Mouse (Mus musculus) C2C12 (cell line): ENCODE measurements around the gene Hdac10. TPM values are rescaled to one million over a fixed set of nuclear protein-coding genes. Genes with fewer than 3 reads are reported as not detected.
A peak's percentile ranks its signal among the peaks of the same experiment; 100 is the strongest.

Experiments
- H3K27me3 ChIP-seq: one replicate; pipeline ENCODE4 v1.6.1; 2011; ENCODE audit not compliant: control insufficient read depth, insufficient read depth, insufficient read length
- H3K36me3 ChIP-seq: one replicate; pipeline ENCODE4 v1.6.1; 2011; ENCODE audit not compliant: control insufficient read depth, insufficient read depth
- H3K4me3 ChIP-seq: one replicate; pipeline ENCODE4 v1.5.1; 2011; ENCODE audit warnings: mild to moderate bottlenecking, control low read depth; ENCODE audit not compliant: poor library complexity, insufficient read depth, severe bottlenecking
- H3K79me2 ChIP-seq: one replicate; pipeline ENCODE4 v1.6.1; 2011; ENCODE audit not compliant: control insufficient read depth, insufficient read depth
- H3K79me3 ChIP-seq: one replicate; pipeline ENCODE4 v1.6.1; 2011; ENCODE audit warnings: low read depth, control low read depth
- H3ac ChIP-seq: one replicate; pipeline ENCODE3; 2011; ENCODE audit warnings: low read depth; ENCODE audit not compliant: control insufficient read depth, insufficient read length
- CEBPB ChIP-seq: IDR thresholded peaks from one replicate; pipeline ENCODE4 v1.6.1; 2011; ENCODE audit warnings: low read depth, mild to moderate bottlenecking, control low read depth, moderate library complexity
- CTCF ChIP-seq: IDR thresholded peaks from one replicate; pipeline ENCODE4 v1.5.1; 2011; ENCODE audit not compliant: control insufficient read depth, insufficient read depth, insufficient read length
- FOSL1 ChIP-seq: IDR thresholded peaks from one replicate; pipeline ENCODE4 v1.8.0; 2011; ENCODE audit warnings: mild to moderate bottlenecking, low read length; ENCODE audit not compliant: poor library complexity, insufficient read depth, severe bottlenecking
- MAX ChIP-seq: IDR thresholded peaks from one replicate; pipeline ENCODE4 v1.6.1; 2011; ENCODE audit warnings: mild to moderate bottlenecking, control low read depth
- MYOD1 ChIP-seq: IDR thresholded peaks from one replicate; pipeline ENCODE4 v1.6.1; 2011; ENCODE audit warnings: low read depth; ENCODE audit not compliant: control insufficient read depth, insufficient read length
- MYOG ChIP-seq: IDR thresholded peaks from one replicate; pipeline ENCODE4 v1.6.1; 2011; ENCODE audit not compliant: control insufficient read depth, insufficient read length; ENCODE audit errors: extremely low read depth
- USF1 ChIP-seq: IDR thresholded peaks from one replicate; pipeline ENCODE4 v1.6.1; 2011; ENCODE audit warnings: low read depth, mild to moderate bottlenecking, control low read depth, moderate library complexity
- long read RNA-seq, 2 experiments: library from polyadenylated mRNA; unstranded; transcript quantifications; one replicate each; pipeline ENCODE4 v2.0.0; 2019 to 2020
- polyA plus RNA-seq: library from polyadenylated mRNA; unstranded; fragments of >200 nt; fragmentation: generic; extraction: Trizol; gene quantifications from one replicate; pipeline ENCODE4 v1.2.1, GENCODE M21; 2012; ENCODE audit warnings: missing spikeins

Hdac10 gene
- polyA plus RNA-seq = 15.0 TPM
- long read RNA-seq, experiment 1, transcript Hdac10-201 (20 exons, 2,412 nt) = major isoform, 7 of 18 reads
- long read RNA-seq, experiment 1, partial matches to known transcripts = 6 of 18 reads
- long read RNA-seq, experiment 1, other reads (novel, unspliced or antisense) = 5 of 18 reads
- long read RNA-seq, experiment 2, transcript Hdac10-201 (20 exons, 2,412 nt) = major isoform, 78 of 186 reads
- long read RNA-seq, experiment 2, partial matches to known transcripts = 13 of 186 reads
- long read RNA-seq, experiment 2, other reads (novel, unspliced or antisense) = 94 of 186 reads

DNA sequence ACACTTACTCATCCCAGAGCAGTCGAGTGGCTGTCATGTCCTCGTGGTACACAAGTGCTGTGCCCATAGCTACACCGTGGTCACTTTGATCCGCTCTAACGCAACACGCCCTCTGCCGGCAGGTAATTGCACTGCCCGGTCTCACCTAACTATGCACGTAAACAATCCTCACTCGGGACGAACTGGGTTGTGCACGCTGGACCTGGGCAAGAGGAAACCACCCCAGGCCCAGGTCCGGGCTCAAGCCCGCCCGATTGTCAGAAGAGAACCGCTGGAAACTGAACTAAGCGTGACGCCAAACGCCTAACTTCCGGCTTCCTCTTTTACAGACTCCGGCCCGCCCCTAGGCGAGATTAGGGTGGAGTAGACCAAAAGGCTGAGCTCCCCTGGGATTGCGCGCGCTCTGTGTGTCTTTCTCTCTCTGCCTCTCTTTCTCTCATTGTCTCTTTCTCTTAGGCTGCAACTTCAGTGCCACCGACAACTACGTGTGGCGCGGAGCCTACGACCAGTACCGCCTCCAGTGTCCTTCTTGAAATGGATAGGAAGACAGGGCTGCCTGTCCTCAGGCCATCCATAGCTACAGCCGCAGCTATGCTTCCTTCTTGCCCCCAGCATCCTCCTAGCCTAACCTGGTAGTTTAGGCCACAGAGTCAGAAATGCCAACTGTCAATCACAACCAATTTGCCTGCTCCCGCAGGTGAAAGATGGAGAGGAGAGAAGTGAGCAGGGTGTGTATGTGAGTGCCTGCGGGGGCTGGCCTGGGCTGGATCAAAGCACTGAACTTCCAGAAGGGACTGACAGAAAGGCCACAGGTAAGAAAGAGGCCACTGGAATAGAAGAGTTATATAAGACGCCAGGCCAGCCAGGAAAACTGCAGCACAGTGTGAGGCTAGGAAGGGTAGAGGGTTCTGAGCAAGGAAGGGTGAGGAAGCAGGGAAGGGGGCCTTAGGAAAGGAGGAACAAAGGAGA, at the start of gene Hdac10:
Gene Hdac10, minus strand, starts transcription at position 319 of the 969 bp plus-strand sequence.
- H3K36me3 ChIP-seq = peaks cover 43% of the 10 kb centered on the region
- H3ac ChIP-seq = peak within 1 kb of the TSS; percentile 88
- peaks cover 16% of the 10 kb centered on the region for H3K79me2 ChIP-seq
- H3K4me3 ChIP-seq = peak within 1 kb of the TSS; percentile 49
- H3K27me3 ChIP-seq = no peaks in the 10 kb centered on the region
- no peaks in the 10 kb centered on the region for H3K79me3 ChIP-seq
- TF ChIP-seq USF1 (peak; percentile 23), CEBPB (no peak), MAX (peak; percentile 94), CTCF (peak; percentile 91), FOSL1 (no peak), MYOG (no peak)

DNA sequence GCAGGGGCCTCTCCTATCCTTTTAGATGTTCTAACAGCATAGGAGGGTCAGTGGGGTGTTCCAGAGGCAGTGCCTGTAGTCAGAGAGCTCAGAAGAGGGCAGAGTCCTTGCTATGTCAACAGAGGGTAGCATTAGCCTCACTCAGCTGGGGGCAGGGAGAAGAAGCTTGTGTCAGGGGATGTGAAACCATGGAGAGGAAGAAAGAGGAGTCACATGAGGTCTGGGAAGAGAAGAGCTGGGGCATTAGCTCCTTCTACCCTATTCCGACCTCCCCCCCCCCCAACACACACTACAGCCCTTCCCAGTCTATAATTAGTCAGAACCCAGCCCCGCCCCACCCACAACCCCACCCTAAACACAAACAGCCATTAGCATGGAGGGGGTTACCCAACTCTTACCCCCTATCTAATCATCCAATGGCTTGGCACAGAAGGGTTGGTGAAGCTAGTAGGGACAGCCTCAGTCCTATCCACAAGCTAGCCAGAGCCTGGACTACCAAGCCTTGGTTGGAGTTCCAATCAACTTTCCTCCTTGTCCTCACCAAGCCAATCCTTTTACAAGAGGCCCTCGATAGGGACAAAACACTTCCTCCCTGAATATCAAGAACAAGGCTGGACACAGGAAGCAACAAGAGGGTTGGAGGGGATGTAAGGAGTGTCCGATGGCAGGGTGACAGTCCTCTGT, 49.2 kb upstream of the Hdac10 start:
- H3ac ChIP-seq = no peak overlapping the region

DNA sequence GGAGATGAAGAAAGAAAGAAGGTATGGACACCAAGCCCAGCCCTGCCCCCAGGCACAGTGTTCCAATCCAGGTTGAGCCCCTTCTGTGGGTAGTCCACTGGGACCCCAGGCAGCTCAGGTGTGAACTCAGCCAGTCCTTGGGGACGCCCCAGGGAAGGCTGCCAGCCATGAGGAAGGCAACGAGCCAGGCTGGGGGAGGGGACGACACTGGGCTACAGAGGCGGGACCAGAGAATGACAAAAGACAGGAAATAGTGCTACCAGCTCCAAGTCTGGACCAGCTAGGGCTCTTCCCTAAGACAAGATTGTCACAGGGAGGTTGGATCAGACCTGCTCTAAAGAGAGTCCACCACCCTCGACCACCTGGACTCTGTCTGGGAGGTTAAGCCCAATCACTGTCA, 48.6 kb upstream of the Hdac10 start:
- H3K27me3 ChIP-seq = no peaks in the 10 kb centered on the region
- H3ac ChIP-seq = no peak overlapping the region
- peaks cover 73% of the 10 kb centered on the region for H3K79me3 ChIP-seq
- peaks cover 37% of the 10 kb centered on the region for H3K36me3 ChIP-seq
- H3K79me2 ChIP-seq = peaks cover 85% of the 10 kb centered on the region
- no peak overlapping the region for H3K4me3 ChIP-seq
- TF ChIP-seq MYOD1 (no peak), CTCF (no peak), CEBPB (no peak), USF1 (no peak), FOSL1 (no peak), MYOG (no peak), MAX (no peak)

More for the DNA sequence above, 49.2 kb upstream of the Hdac10 start:
- peaks cover 79% of the 10 kb centered on the region for H3K79me2 ChIP-seq
- TF ChIP-seq MAX = no peak
- no peak for TF ChIP-seq CEBPB
- TF ChIP-seq FOSL1 = no peak
- no peak for TF ChIP-seq USF1
- H3K79me3 ChIP-seq = peaks cover 67% of the 10 kb centered on the region
- H3K4me3 ChIP-seq = no peak overlapping the region
- peaks cover 31% of the 10 kb centered on the region for H3K36me3 ChIP-seq
- no peaks in the 10 kb centered on the region for H3K27me3 ChIP-seq

DNA sequence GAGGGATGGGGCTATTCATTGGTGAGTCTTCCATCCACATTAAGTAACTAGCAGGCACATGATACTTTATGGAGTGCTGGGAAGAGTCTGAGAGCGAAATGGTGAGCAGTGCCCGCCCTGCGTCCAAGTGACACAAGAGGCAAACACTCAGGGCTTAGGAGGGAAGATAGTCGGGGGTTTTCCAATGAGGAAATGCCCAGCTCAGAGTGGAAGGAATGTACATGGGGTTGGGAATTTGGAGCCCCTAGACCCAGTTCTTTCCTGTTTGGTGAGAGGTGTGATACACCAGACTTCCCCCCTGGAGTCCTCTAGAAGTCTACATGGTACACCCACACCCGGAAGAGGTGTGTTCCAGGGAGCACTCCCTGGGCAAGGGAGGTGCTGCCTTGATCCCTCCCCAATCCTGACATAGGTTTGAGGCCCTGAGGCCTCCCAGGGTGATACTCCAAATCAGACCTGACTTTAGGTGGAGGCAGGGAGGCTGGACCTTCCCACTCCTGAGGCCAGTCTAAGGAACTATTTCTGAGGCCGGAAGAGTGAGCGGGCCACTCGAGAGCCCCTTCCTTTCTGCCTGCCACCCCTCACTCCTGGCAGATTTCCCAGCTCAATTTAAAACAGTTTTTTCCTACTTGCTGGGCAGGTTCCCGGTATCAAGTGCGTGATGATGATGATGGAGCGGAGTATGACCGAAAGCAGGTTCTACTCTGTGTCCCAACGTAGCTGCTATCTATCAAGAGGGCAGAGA, 47.1 kb upstream of the Hdac10 start:
- Histone ChIP-seq H3K36me3 (peaks cover 41% of the 10 kb centered on the region), H3K79me3 (peaks cover 88% of the 10 kb centered on the region), H3ac (no peak overlapping the region), H3K4me3 (no peak overlapping the region), H3K79me2 (peaks cover 100% of the 10 kb centered on the region), H3K27me3 (no peaks in the 10 kb centered on the region)
- TF ChIP-seq MAX (no peak), CEBPB (no peak), CTCF (no peak), USF1 (no peak), FOSL1 (no peak), MYOD1 (no peak), MYOG (no peak)

DNA sequence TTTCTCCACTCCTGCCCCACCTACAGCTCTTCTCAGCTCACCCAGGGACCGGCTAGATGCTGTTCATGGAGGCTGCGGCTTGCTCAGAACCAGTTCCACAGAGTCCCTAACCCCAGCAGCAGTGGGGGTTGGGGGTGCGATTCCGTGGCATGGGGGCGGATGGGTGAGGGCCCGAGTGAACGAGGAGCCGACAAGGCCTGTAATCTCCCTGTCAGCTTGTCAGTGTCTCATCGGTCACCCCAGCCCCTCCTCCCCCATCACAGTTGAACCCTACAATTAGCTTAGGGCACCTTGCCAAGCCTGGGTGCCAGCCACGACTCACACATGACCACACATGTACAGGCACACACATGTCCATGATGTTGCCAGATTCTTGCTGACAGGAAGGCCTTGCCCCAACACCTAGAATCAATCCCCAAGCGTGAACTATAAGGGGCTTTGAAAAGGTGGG, 46.4 kb upstream of the Hdac10 start:
- no peak for TF ChIP-seq CTCF
- TF ChIP-seq MAX = no peak
- TF ChIP-seq USF1 = no peak
- TF ChIP-seq CEBPB = no peak
- no peak for TF ChIP-seq MYOG
- TF ChIP-seq FOSL1 = no peak
- TF ChIP-seq MYOD1 = no peak
- H3K79me2 ChIP-seq = peaks cover 100% of the 10 kb centered on the region
- no peak overlapping the region for H3K4me3 ChIP-seq
- no peak overlapping the region for H3ac ChIP-seq
- peaks cover 43% of the 10 kb centered on the region for H3K36me3 ChIP-seq
- peaks cover 91% of the 10 kb centered on the region for H3K79me3 ChIP-seq
- no peaks in the 10 kb centered on the region for H3K27me3 ChIP-seq
